Mouse (Mus musculus): ENCODE measurements at regions not wholly inside any gene's neighbourhood (a gene's known extent, or its start where the extent isn't known, plus 50 kb on each side); places are given as distances from the start of the nearest gene placed in this dataset.

DNA sequence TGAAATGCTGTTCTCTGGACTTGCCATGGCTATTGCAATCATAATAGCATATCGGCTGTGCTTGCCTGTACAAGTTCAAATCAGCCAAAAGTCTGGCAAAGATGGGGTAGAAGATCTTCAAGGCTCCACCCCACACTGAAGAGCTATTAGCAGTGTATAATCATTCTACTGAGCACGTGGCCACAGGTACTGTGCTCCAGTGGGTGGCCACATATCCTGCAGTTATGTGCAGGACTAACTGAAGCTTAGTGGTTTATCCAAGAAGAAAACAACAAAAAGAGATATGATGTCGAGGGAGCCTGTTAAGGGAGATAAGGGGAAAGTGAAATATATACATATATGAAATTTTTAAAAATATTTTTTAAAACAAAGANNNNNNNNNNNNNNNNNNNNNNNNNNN lies 309.2 kb downstream of the Meis1 start:
- TF ChIP-seq EP300 (IDR thresholded peaks at IDR 0.05; ENCODE audit: low read depth) (no peak), CTCF (IDR thresholded peaks at IDR 0.05; ENCODE audit: low read depth) (no peak)

Measured in liver, postnatal 0 days (tissue).